Mouse (Mus musculus): ENCODE measurements around the gene Gm28048.

DNA sequence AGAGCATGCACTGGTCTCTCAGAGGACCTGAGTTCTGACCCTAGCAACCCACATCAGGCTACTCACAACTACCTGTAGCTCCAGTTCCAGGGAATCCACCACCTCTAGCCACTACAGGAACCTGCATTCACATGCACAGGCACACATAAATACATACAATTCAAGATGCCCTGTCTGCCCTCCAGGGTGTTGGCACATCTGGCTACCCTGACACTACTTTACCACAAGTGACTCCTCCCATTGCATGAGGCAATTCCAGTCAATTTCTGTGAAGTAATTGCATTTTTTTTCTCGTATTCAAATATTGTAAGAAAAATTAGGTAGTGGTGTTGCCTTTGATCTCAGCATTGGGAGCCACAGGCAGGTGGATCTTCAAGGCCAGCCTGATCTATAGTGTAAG lies 2.7 kb downstream of the Gm28048 start:
- TF ChIP-seq CTCF (IDR thresholded peaks at IDR 0.05; ENCODE audit: low read depth) (no peak), EP300 (IDR thresholded peaks at IDR 0.05; ENCODE audit: low read depth) (no peak)

Data from liver, embryonic 14.5 days (tissue).